Mouse (Mus musculus): ENCODE results near the gene Dvl1. TPM values are rescaled to one million over a fixed set of nuclear protein-coding genes. Genes with fewer than 3 reads are reported as not detected.

The Dvl1 gene
- polyA plus RNA-seq, 1 experiment: 153 TPM

GRCm38 (mm10) chr4:155812665-155813181, 34.5 kb upstream of the Dvl1 start:
- Histone ChIP-seq H3K36me3 (ENCODE audit: control insufficient read depth, insufficient read depth, low read length) (peaks cover 52% of the 10 kb centered on the region), H3K27ac (ENCODE audit: insufficient read depth, low read depth, low read length) (peak overlapping the region; percentile 78), H3K4me3 (ENCODE audit: low read depth, low read length) (peak overlapping the region; percentile 95), H3K27me3 (ENCODE audit: control insufficient read depth, insufficient read depth, low read length) (no peaks in the 10 kb centered on the region), H3K4me1 (ENCODE audit: control insufficient read depth, insufficient read depth, insufficient read length, low read length) (peaks cover 3% of the 10 kb centered on the region; the same call in 1 of the 2 replicates)
- TF ChIP-seq CTCF (IDR thresholded peaks at IDR 0.05; ENCODE audit: extremely low read depth, insufficient read length, insufficient replicate concordance, low read depth, low read length) (no peak), POLR2A (IDR thresholded peaks at IDR 0.05; ENCODE audit: low read depth, low read length) (no peak)
- WGBS: 1% methylated on average over 49 of the region's 49 CpGs

DNA sequence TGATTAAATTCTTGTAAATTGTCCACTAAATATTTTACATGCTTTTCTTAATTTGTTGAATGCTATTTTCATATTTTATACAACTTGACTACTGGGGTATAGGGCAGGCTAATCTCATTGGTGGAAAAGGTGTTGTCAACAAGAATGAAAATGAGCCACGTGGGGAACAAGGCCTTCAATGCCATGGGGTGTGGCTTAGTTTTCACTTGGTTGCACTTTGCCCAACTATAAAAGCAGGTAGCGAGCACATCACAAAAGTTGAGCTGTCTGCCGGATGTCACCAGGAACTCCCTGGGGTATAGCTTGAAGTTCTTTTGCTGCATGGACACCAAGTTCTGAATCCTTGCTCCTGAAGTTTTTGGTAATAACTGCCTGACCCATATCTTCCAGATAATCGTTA, 29.7 kb upstream of the Dvl1 start:
- Histone ChIP-seq H3K4me1 (ENCODE audit: control insufficient read depth, insufficient read depth, insufficient read length, low read length) (peaks cover 3% of the 10 kb centered on the region; the same call in 1 of the 2 replicates), H3K27ac (ENCODE audit: insufficient read depth, low read depth, low read length) (no peak overlapping the region), H3K27me3 (ENCODE audit: control insufficient read depth, insufficient read depth, low read length) (no peaks in the 10 kb centered on the region), H3K36me3 (ENCODE audit: control insufficient read depth, insufficient read depth, low read length) (peaks cover 71% of the 10 kb centered on the region), H3K4me3 (ENCODE audit: low read depth, low read length) (no peak overlapping the region)
- TF ChIP-seq CTCF (IDR thresholded peaks at IDR 0.05; ENCODE audit: extremely low read depth, insufficient read length, insufficient replicate concordance, low read depth, low read length) (no peak), POLR2A (IDR thresholded peaks at IDR 0.05; ENCODE audit: low read depth, low read length) (no peak)
- 36% methylated on average over 4 of the region's 4 CpGs for WGBS

- Histone ChIP-seq H3K4me3 (ENCODE audit: low read depth, low read length) (no peak overlapping the region), H3K36me3 (ENCODE audit: control insufficient read depth, insufficient read depth, low read length) (peaks cover 80% of the 10 kb centered on the region), H3K27me3 (ENCODE audit: control insufficient read depth, insufficient read depth, low read length) (no peaks in the 10 kb centered on the region), H3K27ac (ENCODE audit: insufficient read depth, low read depth, low read length) (no peak overlapping the region), H3K4me1 (ENCODE audit: control insufficient read depth, insufficient read depth, insufficient read length, low read length) (no peaks in the 10 kb centered on the region)
- WGBS: 71% methylated on average over 7 of the region's 7 CpGs
- TF ChIP-seq CTCF (IDR thresholded peaks at IDR 0.05; ENCODE audit: extremely low read depth, insufficient read length, insufficient replicate concordance, low read depth, low read length): peak; percentile 39; the same call in 1 of the 2 replicates
- no peak for TF ChIP-seq POLR2A (IDR thresholded peaks at IDR 0.05; ENCODE audit: low read depth, low read length)
These were observed 26.2 kb upstream of the Dvl1 start for GRCm38 (mm10) chr4:155821025-155821424.

- H3K27ac ChIP-seq (ENCODE audit: insufficient read depth, low read depth, low read length): no peak overlapping the region
- H3K36me3 ChIP-seq (ENCODE audit: control insufficient read depth, insufficient read depth, low read length): peaks cover 66% of the 10 kb centered on the region
- WGBS: 93% methylated on average over 16 of the region's 16 CpGs
- TF ChIP-seq CTCF (IDR thresholded peaks at IDR 0.05; ENCODE audit: extremely low read depth, insufficient read length, insufficient replicate concordance, low read depth, low read length): no peak
- TF ChIP-seq POLR2A (IDR thresholded peaks at IDR 0.05; ENCODE audit: low read depth, low read length): no peak
- no peaks in the 10 kb centered on the region for H3K4me1 ChIP-seq (ENCODE audit: control insufficient read depth, insufficient read depth, insufficient read length, low read length)
- H3K4me3 ChIP-seq (ENCODE audit: low read depth, low read length): no peak overlapping the region
- H3K27me3 ChIP-seq (ENCODE audit: control insufficient read depth, insufficient read depth, low read length): no peaks in the 10 kb centered on the region
These were observed 23.8 kb upstream of the Dvl1 start for GRCm38 (mm10) chr4:155823443-155823842.

- no peak for TF ChIP-seq CTCF (IDR thresholded peaks at IDR 0.05; ENCODE audit: extremely low read depth, insufficient read length, insufficient replicate concordance, low read depth, low read length)
- TF ChIP-seq POLR2A (IDR thresholded peaks at IDR 0.05; ENCODE audit: low read depth, low read length): no peak
- Histone ChIP-seq H3K27ac (ENCODE audit: insufficient read depth, low read depth, low read length) (no peak overlapping the region), H3K4me1 (ENCODE audit: control insufficient read depth, insufficient read depth, insufficient read length, low read length) (peaks cover 13% of the 10 kb centered on the region), H3K36me3 (ENCODE audit: control insufficient read depth, insufficient read depth, low read length) (peaks cover 13% of the 10 kb centered on the region), H3K27me3 (ENCODE audit: control insufficient read depth, insufficient read depth, low read length) (no peaks in the 10 kb centered on the region), H3K4me3 (ENCODE audit: low read depth, low read length) (no peak overlapping the region)
- WGBS: 94% methylated on average over 4 of the region's 4 CpGs
These were observed 17.3 kb upstream of the Dvl1 start for GRCm38 (mm10) chr4:155829866-155830265.

DNA sequence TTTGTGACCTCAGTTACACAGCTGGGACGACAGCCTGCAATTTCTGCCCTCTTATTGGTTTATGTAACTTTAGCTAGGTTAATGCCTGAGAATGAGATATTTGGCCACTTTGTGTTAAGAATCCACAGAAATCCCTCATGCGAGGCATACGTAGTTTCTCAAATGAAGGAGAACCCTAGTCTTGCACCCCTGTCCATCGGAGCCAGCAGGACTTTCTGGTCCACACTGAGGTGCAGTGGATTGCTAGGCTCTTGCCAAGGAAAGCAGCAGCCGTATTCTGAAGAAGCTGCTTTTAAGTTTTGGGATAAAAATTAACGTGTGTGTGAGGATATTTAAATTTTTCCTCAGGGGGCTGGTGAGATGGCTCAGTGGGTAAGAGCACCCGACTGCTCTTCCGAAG, 16.6 kb upstream of the Dvl1 start:
- H3K27me3 ChIP-seq (ENCODE audit: control insufficient read depth, insufficient read depth, low read length): no peaks in the 10 kb centered on the region
- WGBS: 41% methylated on average over 8 of the region's 8 CpGs
- H3K36me3 ChIP-seq (ENCODE audit: control insufficient read depth, insufficient read depth, low read length): peaks cover 9% of the 10 kb centered on the region; the same call in 1 of the 2 replicates
- peaks cover 13% of the 10 kb centered on the region for H3K4me1 ChIP-seq (ENCODE audit: control insufficient read depth, insufficient read depth, insufficient read length, low read length)
- TF ChIP-seq POLR2A (IDR thresholded peaks at IDR 0.05; ENCODE audit: low read depth, low read length): no peak
- TF ChIP-seq CTCF (IDR thresholded peaks at IDR 0.05; ENCODE audit: extremely low read depth, insufficient read length, insufficient replicate concordance, low read depth, low read length): no peak
- 0 out of 2 replicates have a peak overlapping the region, but pooled peaks have one; percentile 3 for H3K4me3 ChIP-seq (ENCODE audit: low read depth, low read length)
- H3K27ac ChIP-seq (ENCODE audit: insufficient read depth, low read depth, low read length): no peak overlapping the region; the same call in 1 of the 2 replicates

- Histone ChIP-seq H3K4me3 (ENCODE audit: low read depth, low read length) (peak within 1 kb of the TSS; percentile 80), H3K36me3 (ENCODE audit: control insufficient read depth, insufficient read depth, low read length) (peaks cover 9% of the 10 kb centered on the region; the same call in 1 of the 2 replicates), H3K27ac (ENCODE audit: insufficient read depth, low read depth, low read length) (peak within 1 kb of the TSS; percentile 71), H3K27me3 (ENCODE audit: control insufficient read depth, insufficient read depth, low read length) (no peaks in the 10 kb centered on the region), H3K4me1 (ENCODE audit: control insufficient read depth, insufficient read depth, insufficient read length, low read length) (peaks cover 13% of the 10 kb centered on the region)
- TF ChIP-seq POLR2A (IDR thresholded peaks at IDR 0.05; ENCODE audit: low read depth, low read length) (no peak; the same call in 1 of the 2 replicates), CTCF (IDR thresholded peaks at IDR 0.05; ENCODE audit: extremely low read depth, insufficient read length, insufficient replicate concordance, low read depth, low read length) (peak; percentile 76; the same call in 1 of the 2 replicates)
- under 1% methylated on average over 49 of the region's 49 CpGs for WGBS
These were observed 15.9 kb upstream of the Dvl1 start, which contains the start of gene Aurkaip1 for GRCm38 (mm10) chr4:155831205-155831766. Gene Aurkaip1 (plus strand): TSS chr4:155831272.

Data from small intestine, adult 2 months (tissue).